Mouse (Mus musculus): Measurements from ENCODE around the gene Mettl26. TPM values are rescaled to one million over a fixed set of nuclear protein-coding genes. Genes with fewer than 3 reads are reported as not detected.

Mettl26 gene
- 10 to 100 TPM; 33.3 to 36.4 TPM for total RNA-seq (2021)

- DNase-seq (ENCODE audit: low spot score in 2 of 2), result peak; percentile 95 to 99
- intact Hi-C loops (cut with DNase I), result no loop called here
Measured at GRCm38 (mm10) chr17:25874721-25875170, at the start of gene Mettl26. Gene Mettl26, plus strand, starts transcription at chr17:25875074.

GRCm38 (mm10) chr17:25825311-25825710 is 49.6 kb upstream of the Mettl26 start:
- DNase-seq (ENCODE audit: low spot score in 2 of 2), result no peak
- intact Hi-C loops (cut with DNase I), result no loop called here

GRCm38 (mm10) chr17:25825984-25826570 is 48.8 kb upstream of the Mettl26 start:
- no peak for DNase-seq (ENCODE audit: low spot score in 2 of 2)
- intact Hi-C loops (cut with DNase I), result no loop called here

- DNase-seq (ENCODE audit: low spot score in 2 of 2), result no peak
- intact Hi-C loops (cut with DNase I), result no loop called here
Measured at GRCm38 (mm10) chr17:25827011-25827410, 47.9 kb upstream of the Mettl26 start.

- no peak for DNase-seq (ENCODE audit: low spot score in 2 of 2)
- intact Hi-C loops (cut with DNase I), result no loop called here
Measured at GRCm38 (mm10) chr17:25827546-25828222, 47.2 kb upstream of the Mettl26 start.

- no peak for DNase-seq (ENCODE audit: low spot score in 2 of 2)
Measured at GRCm38 (mm10) chr17:25828223-25828594, 46.7 kb upstream of the Mettl26 start.

GRCm38 (mm10) chr17:25828712-25829557 is 45.9 kb upstream of the Mettl26 start, which contains the start of gene Jmjd8:
Gene Jmjd8, plus strand, starts transcription at chr17:25828867.
- peak; percentile 87 for DNase-seq (ENCODE audit: low spot score in 2 of 2)
- intact Hi-C loops (cut with DNase I), result no loop called here

More at GRCm38 (mm10) chr17:25828223-25828594, 46.7 kb upstream of the Mettl26 start:
- intact Hi-C loops (cut with DNase I), result no loop called here

- DNase-seq (ENCODE audit: low spot score in 2 of 2), result no peak
- intact Hi-C loops (cut with DNase I), result no loop called here
Measured at GRCm38 (mm10) chr17:25829558-25830017, 45.3 kb upstream of the Mettl26 start.

GRCm38 (mm10) chr17:25830200-25830753 is 44.6 kb upstream of the Mettl26 start:
- no peak for DNase-seq (ENCODE audit: low spot score in 2 of 2)
- intact Hi-C loops (cut with DNase I), result no loop called here

- intact Hi-C loops (cut with DNase I), result no loop called here
- no peak for DNase-seq (ENCODE audit: low spot score in 2 of 2)
Measured at GRCm38 (mm10) chr17:25830806-25831431, 44.0 kb upstream of the Mettl26 start.

GRCm38 (mm10) chr17:25831451-25832281 is 43.2 kb upstream of the Mettl26 start:
- DNase-seq (ENCODE audit: low spot score in 2 of 2), result no peak
- intact Hi-C loops (cut with DNase I), result no loop called here

- peak; percentile 98 for DNase-seq (ENCODE audit: low spot score in 2 of 2)
- intact Hi-C loops (cut with DNase I), result no loop called here
Measured at GRCm38 (mm10) chr17:25832436-25833290, 42.2 kb upstream of the Mettl26 start.

GRCm38 (mm10) chr17:25833291-25833663 is 41.6 kb upstream of the Mettl26 start, which contains the start of gene Stub1:
Gene Stub1, minus strand, starts transcription at chr17:25833404.
- peak; percentile 87 for DNase-seq (ENCODE audit: low spot score in 2 of 2)
- intact Hi-C loops (cut with DNase I), result no loop called here

- intact Hi-C loops (cut with DNase I), result no loop called here
- DNase-seq (ENCODE audit: low spot score in 2 of 2), result no peak
Measured at GRCm38 (mm10) chr17:25833961-25834594, 40.8 kb upstream of the Mettl26 start.

GRCm38 (mm10) chr17:25834595-25835222 is 40.2 kb upstream of the Mettl26 start:
- no peak for DNase-seq (ENCODE audit: low spot score in 2 of 2)

GRCm38 (mm10) chr17:25835301-25835700 is 39.6 kb upstream of the Mettl26 start:
- no peak for DNase-seq (ENCODE audit: low spot score in 2 of 2)
- intact Hi-C loops (cut with DNase I), result no loop called here

More at GRCm38 (mm10) chr17:25834595-25835222, 40.2 kb upstream of the Mettl26 start:
- intact Hi-C loops (cut with DNase I), result no loop called here

- no peak for DNase-seq (ENCODE audit: low spot score in 2 of 2)
- intact Hi-C loops (cut with DNase I), result no loop called here
Measured at GRCm38 (mm10) chr17:25835816-25836215, 39.1 kb upstream of the Mettl26 start.
